Mouse (Mus musculus) liver, adult 2 months (tissue): ENCODE data around the gene Urb1.

Experiments used
- CTCF ChIP-seq: fragments of 200-500 bp; IDR thresholded peaks from 2 replicates; pipeline ENCODE4 v1.5.1; 2011; ENCODE audit warnings: low read depth, low read length, control low read depth
- POLR2A ChIP-seq: fragments of 200-500 bp; IDR thresholded peaks from 2 replicates; pipeline ENCODE4 v1.6.1; 2011; ENCODE audit warnings: low read length, control low read depth; ENCODE audit not compliant: insufficient read depth; ENCODE audit errors: extremely low read depth

GRCm38 (mm10) chr16:90704161-90704825 lies 105.9 kb downstream of the Urb1 start:
- TF ChIP-seq CTCF (no peak), POLR2A (no peak)
